Mouse (Mus musculus) neural tube, embryonic 11.5 days (tissue): ENCODE data around the gene Trpt1. TPM values are rescaled to one million over a fixed set of nuclear protein-coding genes. Genes with fewer than 3 reads are reported as not detected.

Experiments used
- ATAC-seq: fragments of 200-750 bp; cut with Nextera tagmentation; 2 replicates; pipeline ENCODE4 v1.8.0; 2017; ENCODE audit warnings: moderate number of reproducible peaks, mild to moderate bottlenecking, moderate TSS enrichment, moderate library complexity; ENCODE audit not compliant: insufficient read depth, low FRiP score, low TSS enrichment
- DNase-seq: peaks from one replicate; pipeline ENCODE4 v3.0.0-alpha.2; 2015; ENCODE audit warnings: low spot score
- H3K27ac ChIP-seq: fragments of 300-500 bp; sonication (generic); 2 replicates; pipeline ENCODE4 v1.5.1; 2014; ENCODE audit warnings: low read depth, mild to moderate bottlenecking, low read length
- H3K27me3 ChIP-seq: fragments of 300-500 bp; sonication (generic); 2 replicates; pipeline ENCODE4 v1.6.1; 2014; ENCODE audit warnings: mild to moderate bottlenecking, low read length, mixed read lengths; ENCODE audit not compliant: control insufficient read depth, insufficient read depth
- H3K36me3 ChIP-seq: fragments of 300-500 bp; sonication (generic); 2 replicates; pipeline ENCODE4 v1.6.1; 2014; ENCODE audit warnings: mild to moderate bottlenecking, low read length, moderate library complexity, mixed read lengths; ENCODE audit not compliant: control insufficient read depth, insufficient read depth
- H3K4me1 ChIP-seq: fragments of 300-500 bp; sonication (generic); 2 replicates; pipeline ENCODE4 v1.6.1; 2014; ENCODE audit warnings: low read length, mixed read lengths; ENCODE audit not compliant: control insufficient read depth, insufficient read depth
- H3K4me2 ChIP-seq: fragments of 300-500 bp; sonication (generic); 2 replicates; pipeline ENCODE4 v1.6.1; 2014; ENCODE audit warnings: low read depth, mild to moderate bottlenecking, moderate library complexity
- H3K4me3 ChIP-seq: fragments of 300-500 bp; sonication (generic); 2 replicates; pipeline ENCODE4 v1.5.1; 2014; ENCODE audit warnings: low read depth, low read length
- H3K9ac ChIP-seq: fragments of 300-500 bp; sonication (generic); 2 replicates; pipeline ENCODE4 v1.6.1; 2014; ENCODE audit warnings: mild to moderate bottlenecking, low read length
- H3K9me3 ChIP-seq: fragments of 300-500 bp; sonication (generic); 2 replicates; pipeline ENCODE4 v1.6.1; 2016; ENCODE audit warnings: low read length; ENCODE audit not compliant: control insufficient read depth
- WGBS: fragments of 180-500 bp; shearing (Covaris S2); extraction: QIAGEN DNeasy Blood & Tissue Kit; methylation state at CpG from one replicate; pipeline ENCODE4 v1.1.7; 2014; 5-methylcytosine and 5-hydroxymethylcytosine counted together
- polyA plus RNA-seq: library from polyadenylated mRNA; unstranded; fragments of >200 nt; fragmentation: Nextera tagmentation; extraction: Ambion mirVana; gene quantifications from 2 replicates; pipeline ENCODE4 v1.2.1, GENCODE M21; 2014

Gene Trpt1
- polyA plus RNA-seq, 1 experiment from 2014 or later = 9.7 TPM

- H3K4me2 ChIP-seq = no peak overlapping the region
Observed at GRCm38 (mm10) chr19:7017541-7018457, 21.9 kb downstream of the Trpt1 start.

DNA sequence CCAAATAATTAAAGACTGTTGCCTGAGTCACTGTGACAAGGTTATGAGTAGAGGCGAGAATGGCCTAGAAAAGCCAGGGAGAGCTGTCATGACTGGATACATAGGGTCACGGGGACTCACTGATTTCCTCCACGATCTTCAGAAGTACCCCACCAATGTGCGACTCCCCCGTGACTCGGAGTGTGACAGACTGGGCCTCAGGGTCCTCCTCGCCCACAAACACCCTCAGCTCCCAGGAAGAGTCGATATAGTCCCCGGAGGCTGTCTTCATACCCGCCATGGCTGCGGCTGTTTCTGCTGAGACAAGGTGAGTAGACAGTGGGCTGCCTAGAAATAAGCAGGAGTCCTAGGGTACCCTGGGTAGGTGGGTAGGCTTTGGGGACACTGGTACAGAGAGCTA is 22.6 kb downstream of the Trpt1 start:
- DNase-seq (no peak), ATAC-seq (no peak)
- no peak overlapping the region for H3K27ac ChIP-seq
- H3K9ac ChIP-seq = no peak overlapping the region
- H3K27me3 ChIP-seq = no peaks in the 10 kb centered on the region
- H3K36me3 ChIP-seq = peaks cover 33% of the 10 kb centered on the region
- H3K9me3 ChIP-seq = no peaks in the 10 kb centered on the region
- no peak overlapping the region for H3K4me3 ChIP-seq
- 92% methylated on average over 11 of the region's 11 CpGs for WGBS
- H3K4me1 ChIP-seq = no peaks in the 10 kb centered on the region
- 0 out of 2 replicates have a peak overlapping the region, but pooled peaks have one; percentile 2 for H3K4me2 ChIP-seq

More at GRCm38 (mm10) chr19:7017541-7018457, 21.9 kb downstream of the Trpt1 start:
- WGBS = 85% methylated on average over 12 of the region's 12 CpGs
- H3K4me1 ChIP-seq = no peaks in the 10 kb centered on the region
- H3K27ac ChIP-seq = no peak overlapping the region
- ATAC-seq (no peak), DNase-seq (no peak)
- H3K9ac ChIP-seq = no peak overlapping the region
- no peak overlapping the region for H3K4me3 ChIP-seq
- H3K36me3 ChIP-seq = peaks cover 29% of the 10 kb centered on the region
- no peaks in the 10 kb centered on the region for H3K9me3 ChIP-seq
- H3K27me3 ChIP-seq = no peaks in the 10 kb centered on the region

DNA sequence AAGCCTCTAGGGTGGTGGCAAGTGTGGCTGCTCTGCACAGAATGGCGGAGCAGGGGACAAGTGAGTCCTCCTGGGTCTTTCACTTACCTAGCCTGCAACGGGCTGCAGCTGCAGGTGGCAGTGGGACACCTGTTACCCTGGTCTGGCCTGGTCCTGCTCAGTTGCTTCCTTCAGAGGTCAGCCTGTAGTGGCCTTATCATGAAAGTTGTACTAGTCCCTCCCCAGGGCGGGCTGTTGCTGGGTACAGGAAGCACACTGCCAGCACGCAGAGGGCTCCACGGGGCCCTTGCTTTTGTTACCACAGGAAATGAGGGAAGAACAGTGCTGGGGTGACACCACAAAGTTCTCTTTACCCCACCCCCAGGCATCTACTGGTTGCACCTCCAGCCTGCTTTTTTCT is 23.3 kb downstream of the Trpt1 start, which contains the start of gene Fermt3:
Fermt3 (minus strand) TSS at position 279 of the 400 bp plus-strand sequence.
- Histone ChIP-seq H3K36me3 (peaks cover 33% of the 10 kb centered on the region), H3K27ac (no peak within 1 kb of the TSS), H3K4me2 (0 out of 2 replicates have a peak within 1 kb of the TSS, but pooled peaks have one; percentile 2), H3K9me3 (no peaks in the 10 kb centered on the region), H3K9ac (no peak within 1 kb of the TSS), H3K4me3 (no peak within 1 kb of the TSS), H3K27me3 (no peaks in the 10 kb centered on the region), H3K4me1 (no peaks in the 10 kb centered on the region)
- WGBS = 91% methylated on average over 5 of the region's 5 CpGs
- ATAC-seq (no peak), DNase-seq (no peak)

- Histone ChIP-seq H3K4me2 (no peak overlapping the region), H3K4me1 (no peaks in the 10 kb centered on the region), H3K9me3 (no peaks in the 10 kb centered on the region), H3K36me3 (peaks cover 41% of the 10 kb centered on the region), H3K27ac (no peak overlapping the region), H3K9ac (no peak overlapping the region), H3K4me3 (no peak overlapping the region), H3K27me3 (no peaks in the 10 kb centered on the region)
- WGBS = 51% methylated on average over 3 of the region's 3 CpGs
- DNase-seq (peak; percentile 53), ATAC-seq (no peak)
Observed at GRCm38 (mm10) chr19:7020224-7020641, 24.3 kb downstream of the Trpt1 start.

GRCm38 (mm10) chr19:7029531-7029930 is 33.6 kb downstream of the Trpt1 start:
- Histone ChIP-seq H3K4me2 (no peak overlapping the region), H3K27me3 (no peaks in the 10 kb centered on the region), H3K9ac (no peak overlapping the region), H3K27ac (no peak overlapping the region), H3K9me3 (no peaks in the 10 kb centered on the region), H3K4me1 (no peaks in the 10 kb centered on the region), H3K36me3 (peaks cover 50% of the 10 kb centered on the region), H3K4me3 (no peak overlapping the region)
- WGBS = 96% methylated on average over 5 of the region's 5 CpGs
- DNase-seq (no peak), ATAC-seq (no peak)

DNA sequence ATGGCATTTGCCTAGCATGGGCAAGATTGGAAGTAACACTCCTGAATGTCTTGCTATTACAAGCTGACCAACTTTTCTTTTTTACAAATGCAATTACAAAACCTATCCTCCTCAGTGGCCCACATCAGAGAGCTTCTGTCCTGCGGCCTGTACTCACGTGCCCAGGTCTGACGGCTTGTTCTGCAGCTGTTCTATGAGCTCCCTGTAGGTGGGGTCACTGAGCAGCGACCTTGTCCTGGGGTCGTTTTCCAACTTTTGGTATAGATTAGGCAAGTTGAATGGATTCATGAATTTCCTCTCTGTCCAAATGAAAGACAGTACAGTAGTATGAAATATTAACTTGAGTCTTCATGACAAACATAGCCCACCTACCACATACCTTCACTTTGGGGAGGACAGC is 38.1 kb downstream of the Trpt1 start:
- no peak overlapping the region for H3K4me2 ChIP-seq
- H3K27ac ChIP-seq = no peak overlapping the region
- DNase-seq (no peak), ATAC-seq (no peak)
- peaks cover 34% of the 10 kb centered on the region for H3K36me3 ChIP-seq
- no peak overlapping the region for H3K9ac ChIP-seq
- H3K4me3 ChIP-seq = no peak overlapping the region
- H3K4me1 ChIP-seq = peaks cover 10% of the 10 kb centered on the region
- WGBS = 91% methylated on average over 5 of the region's 5 CpGs
- H3K27me3 ChIP-seq = no peaks in the 10 kb centered on the region
- H3K9me3 ChIP-seq = no peaks in the 10 kb centered on the region

- no peaks in the 10 kb centered on the region for H3K9me3 ChIP-seq
- peak overlapping the region; percentile 91 for H3K4me2 ChIP-seq
- H3K27me3 ChIP-seq = no peaks in the 10 kb centered on the region
- H3K9ac ChIP-seq = peak overlapping the region; percentile 96
- H3K36me3 ChIP-seq = peaks cover 6% of the 10 kb centered on the region
- DNase-seq = peak; percentile 74
- H3K4me3 ChIP-seq = peak overlapping the region; percentile 89
- peak overlapping the region; percentile 87 for H3K27ac ChIP-seq
- peaks cover 17% of the 10 kb centered on the region for H3K4me1 ChIP-seq
- 2% methylated on average over 35 of the region's 35 CpGs for WGBS
- peak; percentile 13 for ATAC-seq
Observed at GRCm38 (mm10) chr19:7039088-7039720, 43.3 kb downstream of the Trpt1 start.

- peak; percentile 98 for DNase-seq
- Histone ChIP-seq H3K27ac (peak within 1 kb of the TSS; percentile 89), H3K4me1 (peaks cover 17% of the 10 kb centered on the region), H3K9ac (peak within 1 kb of the TSS; percentile 96), H3K9me3 (no peaks in the 10 kb centered on the region), H3K27me3 (no peaks in the 10 kb centered on the region), H3K4me2 (peak within 1 kb of the TSS; percentile 91), H3K36me3 (peaks cover 6% of the 10 kb centered on the region), H3K4me3 (peak within 1 kb of the TSS; percentile 89)
- under 1% methylated on average over 49 of the region's 49 CpGs for WGBS
- peak; percentile 99 for ATAC-seq
Observed at GRCm38 (mm10) chr19:7039841-7040636, 44.1 kb downstream of the Trpt1 start, which contains the start of gene Stip1. Gene Stip1, minus strand, starts transcription at chr19:7039967.
